Mouse (Mus musculus) heart, embryonic 10.5 days (tissue): Measurements from ENCODE around the gene Rcor1. TPM values are rescaled to one million over a fixed set of nuclear protein-coding genes. Genes with fewer than 3 reads are reported as not detected.

Source experiments
- DNase-seq: peaks from one replicate; pipeline ENCODE4 v3.0.0-alpha.2; 2017; ENCODE audit warnings: low spot score
- H3K27ac ChIP-seq: fragments of 300-500 bp; sonication (generic); 2 replicates; pipeline ENCODE4 v1.5.1; 2016; ENCODE audit warnings: mild to moderate bottlenecking
- H3K27me3 ChIP-seq: fragments of 300-500 bp; sonication (generic); 2 replicates; pipeline ENCODE4 v1.6.1; 2016; ENCODE audit warnings: mild to moderate bottlenecking; ENCODE audit not compliant: poor library complexity, insufficient read depth, severe bottlenecking
- H3K36me3 ChIP-seq: fragments of 300-500 bp; sonication (generic); 2 replicates; pipeline ENCODE4 v1.6.1; 2016; ENCODE audit warnings: mild to moderate bottlenecking, moderate library complexity
- H3K4me1 ChIP-seq: fragments of 300-500 bp; sonication (generic); 2 replicates; pipeline ENCODE4 v1.6.1; 2016; ENCODE audit warnings: mild to moderate bottlenecking
- H3K4me3 ChIP-seq: fragments of 300-500 bp; sonication (generic); 2 replicates; pipeline ENCODE4 v1.5.1; 2016; ENCODE audit warnings: mild to moderate bottlenecking, moderate library complexity
- H3K9me3 ChIP-seq: fragments of 300-500 bp; sonication (generic); 2 replicates; pipeline ENCODE4 v1.6.1; 2016; ENCODE audit warnings: mild to moderate bottlenecking, moderate library complexity
- WGBS: fragments of 180-500 bp; shearing (Covaris S2); methylation state at CpG from one replicate; pipeline ENCODE4 v1.1.7; 2016; 5-methylcytosine and 5-hydroxymethylcytosine counted together
- polyA plus RNA-seq: library from polyadenylated mRNA; unstranded; fragments of >200 nt; fragmentation: Nextera tagmentation; extraction: Ambion mirVana; gene quantifications from 2 replicates; pipeline ENCODE4 v1.2.1, GENCODE M21; 2016

Gene Rcor1
- polyA plus RNA-seq, 1 experiment from 2014 or later, result 9.2 TPM

DNA sequence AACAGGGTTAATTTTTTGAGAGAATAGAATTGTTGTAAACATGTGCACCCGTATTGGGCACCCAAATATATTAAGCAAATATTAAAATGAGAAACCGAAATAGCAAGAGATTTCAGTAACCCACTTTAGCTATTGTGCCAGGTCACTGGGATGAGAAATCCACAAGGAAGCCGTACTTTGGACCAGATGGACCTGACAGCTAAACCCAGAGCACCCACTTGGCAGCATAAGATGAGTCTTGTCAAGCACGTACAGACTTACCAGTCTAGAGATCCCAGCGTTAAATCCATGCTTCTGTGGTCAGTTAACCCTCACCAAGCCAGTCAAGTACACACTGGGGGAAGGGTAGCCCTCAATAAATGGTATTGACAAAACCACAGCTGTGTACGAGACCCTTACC, 86.5 kb downstream of the Rcor1 start:
- Histone ChIP-seq H3K27ac (no peak overlapping the region), H3K36me3 (peaks cover 9% of the 10 kb centered on the region; the same call in 1 of the 2 replicates), H3K4me1 (0 out of 2 replicates have a peak, but pooled peaks cover 2% of the 10 kb centered on the region), H3K27me3 (no peaks in the 10 kb centered on the region), H3K4me3 (no peak overlapping the region), H3K9me3 (0 out of 2 replicates have a peak, but pooled peaks cover 2% of the 10 kb centered on the region)
- DNase-seq, result no peak
- 77% methylated on average over 6 of the region's 6 CpGs for WGBS

DNA sequence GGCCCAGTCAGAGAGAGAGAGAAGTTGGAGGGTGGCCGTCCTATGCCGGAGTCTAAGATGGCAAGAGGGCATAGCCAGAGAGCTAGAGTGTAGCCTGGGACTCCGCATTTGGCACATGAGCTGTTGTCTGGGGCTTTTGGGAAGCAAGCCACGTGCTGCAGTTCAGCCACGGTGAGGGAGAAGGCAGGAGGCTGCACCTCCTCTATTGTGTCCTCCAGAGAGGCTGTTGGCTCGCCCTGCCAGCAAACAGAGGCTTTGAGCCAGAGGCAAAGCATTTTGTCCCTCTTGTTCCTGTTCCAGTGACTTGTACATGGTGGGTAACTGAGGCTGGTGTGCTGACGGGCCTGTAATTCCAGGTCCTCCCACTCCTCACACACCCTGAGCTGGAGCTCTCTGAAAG, 95.0 kb downstream of the Rcor1 start:
- H3K4me1 ChIP-seq, result peaks cover 18% of the 10 kb centered on the region
- no peaks in the 10 kb centered on the region for H3K27me3 ChIP-seq
- H3K36me3 ChIP-seq, result no peaks in the 10 kb centered on the region
- H3K4me3 ChIP-seq, result no peak overlapping the region
- WGBS, result 88% methylated on average over 7 of the region's 7 CpGs
- peak overlapping the region; percentile 44 for H3K27ac ChIP-seq
- DNase-seq, result no peak
- H3K9me3 ChIP-seq, result no peaks in the 10 kb centered on the region

DNA sequence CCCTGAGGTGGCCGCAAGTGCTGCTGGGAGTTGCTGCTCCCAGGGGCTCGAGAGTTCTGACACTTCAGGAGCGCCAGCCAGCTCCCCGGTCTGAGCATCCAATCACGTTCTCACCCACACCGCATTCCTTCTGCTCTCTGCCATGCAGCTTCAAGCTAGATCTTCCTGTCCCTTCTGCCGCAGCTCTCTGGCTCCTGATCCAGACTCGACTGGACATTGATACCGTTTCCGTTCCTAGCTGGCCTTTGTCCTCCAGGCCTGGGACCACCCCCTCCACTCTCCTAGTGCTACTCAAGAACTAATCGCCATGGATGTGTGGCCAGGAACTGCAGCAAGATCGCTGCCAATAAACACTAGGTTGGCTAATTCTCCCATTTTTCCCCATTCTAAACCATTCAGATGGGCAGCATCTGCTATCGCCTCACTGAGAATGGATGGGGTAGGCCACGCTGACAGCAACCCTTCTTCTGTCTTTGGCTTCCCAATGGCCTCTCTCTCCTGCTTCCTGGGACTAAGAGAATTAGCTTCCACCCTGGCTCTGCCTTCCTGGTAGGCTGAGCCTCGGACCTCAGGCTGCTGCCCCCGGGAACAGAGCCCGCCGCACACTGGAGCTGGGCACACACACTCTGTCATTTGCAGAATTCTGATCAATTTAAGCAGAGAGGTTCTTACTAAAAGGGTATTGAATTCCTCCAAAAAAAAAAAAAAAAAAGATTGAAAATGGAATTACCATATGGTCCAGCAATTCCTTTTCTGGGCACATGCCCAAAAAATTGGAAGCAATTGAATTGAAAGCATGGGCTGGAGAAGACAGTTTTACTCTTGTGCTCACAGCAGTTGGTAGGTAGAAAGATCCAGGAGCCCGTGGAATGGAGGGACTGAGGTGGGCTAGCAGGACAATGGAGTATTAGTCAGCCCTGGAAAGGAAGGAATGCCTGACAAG, 95.9 kb downstream of the Rcor1 start:
- 56% methylated on average over 19 of the region's 19 CpGs for WGBS
- Histone ChIP-seq H3K4me1 (peaks cover 16% of the 10 kb centered on the region), H3K4me3 (no peak overlapping the region), H3K27ac (peak overlapping the region; percentile 44), H3K9me3 (no peaks in the 10 kb centered on the region), H3K27me3 (no peaks in the 10 kb centered on the region), H3K36me3 (no peaks in the 10 kb centered on the region)
- no peak for DNase-seq

DNA sequence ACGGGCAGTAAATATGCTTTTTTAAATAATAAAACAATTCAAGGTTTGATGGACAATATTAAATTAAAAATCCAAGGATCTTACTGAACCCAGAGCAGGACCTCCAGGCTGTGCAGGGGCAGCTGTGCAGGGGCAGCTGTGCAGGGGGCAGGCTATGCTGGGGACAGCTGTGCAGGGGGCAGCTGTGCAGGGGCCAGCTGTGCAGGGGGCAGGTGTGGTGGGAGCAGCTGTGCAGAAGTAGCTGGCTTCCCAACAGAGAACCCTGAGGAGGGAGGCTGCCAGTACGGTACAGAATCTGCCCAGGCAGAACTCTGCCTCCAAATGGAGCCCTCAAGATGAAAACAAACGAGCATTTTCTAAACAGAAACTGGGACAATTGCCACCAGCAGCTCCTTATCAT, 96.8 kb downstream of the Rcor1 start:
- 75% methylated on average over 3 of the region's 3 CpGs for WGBS
- peaks cover 16% of the 10 kb centered on the region for H3K4me1 ChIP-seq
- DNase-seq, result no peak

DNA sequence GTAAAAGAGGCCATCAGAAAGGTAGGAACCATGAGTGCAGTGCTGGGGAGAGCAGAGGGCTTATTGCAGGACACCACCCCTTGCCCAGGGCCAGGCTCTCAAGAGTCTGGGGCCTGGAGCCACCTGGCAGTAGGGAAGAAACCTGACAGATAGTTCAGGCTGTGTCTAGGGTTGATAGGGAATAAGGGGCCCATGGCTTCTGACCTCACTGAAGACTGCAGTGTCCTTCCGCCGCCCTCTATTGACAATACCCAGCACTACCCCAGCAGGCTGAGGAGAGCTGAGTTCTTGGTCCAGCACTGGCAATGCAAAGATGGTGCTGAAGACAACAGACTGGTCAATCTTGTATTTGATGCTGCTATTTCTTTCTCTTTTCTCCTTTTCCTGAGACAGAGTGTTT, 97.9 kb downstream of the Rcor1 start:
- H3K27me3 ChIP-seq, result no peaks in the 10 kb centered on the region
- WGBS, result 52% methylated on average over 2 of the region's 2 CpGs

More for the DNA sequence above, 96.8 kb downstream of the Rcor1 start:
- no peaks in the 10 kb centered on the region for H3K36me3 ChIP-seq
- no peak overlapping the region for H3K27ac ChIP-seq
- H3K27me3 ChIP-seq, result no peaks in the 10 kb centered on the region
- no peaks in the 10 kb centered on the region for H3K9me3 ChIP-seq
- no peak overlapping the region for H3K4me3 ChIP-seq

DNA sequence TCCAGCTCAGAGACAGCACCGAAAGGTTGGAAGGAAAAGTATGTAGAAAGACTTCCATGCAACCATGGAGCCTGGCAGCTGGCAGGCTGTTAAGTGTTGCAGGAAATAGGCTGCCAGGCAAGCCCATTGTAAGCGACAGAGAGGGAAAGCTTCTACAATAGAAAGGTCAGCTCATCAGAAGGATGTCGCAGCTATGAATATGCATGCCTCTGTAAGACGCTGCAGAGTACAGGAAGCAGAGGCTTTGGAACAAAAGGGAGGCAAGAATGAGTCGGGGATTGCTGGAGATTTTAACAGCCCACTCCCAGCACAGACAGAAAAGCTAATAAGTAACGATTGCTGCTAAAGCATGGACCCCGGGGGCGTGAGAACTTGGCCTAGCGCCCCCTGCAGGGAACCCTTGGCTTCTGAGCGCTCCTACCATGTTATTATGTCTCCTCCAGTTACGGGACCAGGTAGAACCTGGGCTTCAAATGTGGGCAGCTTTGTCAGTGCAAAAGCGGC, 103.9 kb downstream of the Rcor1 start:
- Histone ChIP-seq H3K4me1 (peaks cover 35% of the 10 kb centered on the region), H3K4me3 (peak overlapping the region; percentile 18; the same call in 1 of the 2 replicates), H3K36me3 (no peaks in the 10 kb centered on the region), H3K27me3 (no peaks in the 10 kb centered on the region), H3K27ac (peak overlapping the region; percentile 81), H3K9me3 (no peaks in the 10 kb centered on the region)
- DNase-seq, result no peak
- WGBS, result 22% methylated on average over 12 of the region's 12 CpGs

More for the DNA sequence above, 97.9 kb downstream of the Rcor1 start:
- no peaks in the 10 kb centered on the region for H3K9me3 ChIP-seq
- H3K4me1 ChIP-seq, result peaks cover 16% of the 10 kb centered on the region
- no peak overlapping the region for H3K4me3 ChIP-seq
- H3K36me3 ChIP-seq, result no peaks in the 10 kb centered on the region
- DNase-seq, result no peak
- no peak overlapping the region for H3K27ac ChIP-seq

DNA sequence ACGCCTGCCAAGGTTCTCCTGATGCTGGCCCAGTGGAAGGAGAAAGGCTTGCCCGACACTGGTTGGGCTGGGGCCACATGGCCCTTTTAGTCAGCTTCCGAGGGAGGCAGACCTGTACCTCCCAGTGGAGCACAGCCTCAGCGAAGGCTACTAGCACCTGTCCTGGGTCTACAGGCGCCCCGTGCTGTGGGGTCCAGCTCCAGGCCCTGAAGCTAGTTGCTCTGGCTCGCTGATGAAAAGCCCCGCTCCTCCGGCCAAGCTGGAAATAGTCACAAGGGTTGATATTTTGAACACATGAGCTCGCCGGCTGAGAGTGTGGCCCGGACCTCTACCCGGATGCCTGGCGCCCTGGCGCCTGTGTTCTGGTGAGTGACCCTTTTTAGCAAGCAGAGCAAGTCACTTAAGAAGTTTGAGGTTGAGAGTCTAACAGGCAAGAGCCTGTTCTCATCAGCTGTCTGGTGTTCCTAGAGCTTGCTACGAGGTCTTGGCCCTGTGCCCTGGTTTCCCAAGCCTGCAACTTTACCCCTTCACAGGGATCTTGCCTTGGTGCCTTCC, 104.4 kb downstream of the Rcor1 start:
- no peak for DNase-seq

DNA sequence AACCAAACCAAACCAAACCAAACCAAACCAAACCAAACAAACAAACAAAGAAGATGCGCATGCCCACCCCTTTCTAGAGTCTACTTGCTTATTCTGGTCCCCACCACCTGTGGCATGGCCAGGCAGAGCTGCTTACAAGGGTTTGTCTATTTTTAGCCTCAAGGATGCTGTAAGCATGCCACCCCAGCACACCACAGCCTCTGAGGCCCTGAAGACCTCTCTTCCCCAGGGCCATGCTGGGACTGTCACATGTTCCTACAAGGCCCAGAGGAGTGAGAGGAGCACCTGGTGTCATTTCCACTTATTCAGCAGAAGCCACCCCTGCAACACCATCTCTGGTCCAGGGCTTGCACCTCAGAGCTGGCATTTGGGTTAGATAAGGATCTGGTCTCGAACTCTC, 105.4 kb downstream of the Rcor1 start:
- H3K27ac ChIP-seq, result peak overlapping the region; percentile 71
- no peaks in the 10 kb centered on the region for H3K36me3 ChIP-seq
- H3K9me3 ChIP-seq, result no peaks in the 10 kb centered on the region
- no peak for DNase-seq
- no peaks in the 10 kb centered on the region for H3K27me3 ChIP-seq
- 93% methylated on average over 2 of the region's 2 CpGs for WGBS
- H3K4me3 ChIP-seq, result no peak overlapping the region
- peaks cover 40% of the 10 kb centered on the region for H3K4me1 ChIP-seq

More for the DNA sequence above, 104.4 kb downstream of the Rcor1 start:
- Histone ChIP-seq H3K36me3 (no peaks in the 10 kb centered on the region), H3K27me3 (no peaks in the 10 kb centered on the region), H3K4me3 (peak overlapping the region; percentile 18; the same call in 1 of the 2 replicates), H3K4me1 (peaks cover 36% of the 10 kb centered on the region), H3K27ac (peak overlapping the region; percentile 81), H3K9me3 (no peaks in the 10 kb centered on the region)
- 50% methylated on average over 16 of the region's 16 CpGs for WGBS

DNA sequence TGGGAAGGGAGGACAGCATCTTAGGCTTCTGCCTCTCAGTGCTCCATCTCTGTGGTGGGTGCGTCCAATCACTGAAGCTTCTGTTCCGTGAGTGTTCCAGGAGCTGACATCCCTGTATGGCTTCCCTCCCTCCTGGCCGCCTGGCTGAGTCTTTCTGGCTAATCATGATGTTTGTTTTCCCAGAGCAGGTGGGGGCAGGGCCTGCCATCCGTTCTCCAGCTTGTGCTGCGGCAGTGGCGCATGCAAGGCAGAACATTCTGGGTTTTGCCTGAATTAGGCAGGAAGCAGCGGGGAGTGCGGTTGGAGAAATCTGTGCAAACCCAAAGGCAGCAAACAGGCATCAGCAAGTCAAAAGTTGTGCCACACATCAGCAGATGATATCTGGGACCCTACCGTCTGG, 106.1 kb downstream of the Rcor1 start:
- Histone ChIP-seq H3K27ac (peak overlapping the region; percentile 71), H3K27me3 (no peaks in the 10 kb centered on the region), H3K9me3 (no peaks in the 10 kb centered on the region), H3K36me3 (no peaks in the 10 kb centered on the region), H3K4me1 (peaks cover 43% of the 10 kb centered on the region), H3K4me3 (no peak overlapping the region)
- no peak for DNase-seq
- WGBS, result 35% methylated on average over 9 of the region's 9 CpGs

DNA sequence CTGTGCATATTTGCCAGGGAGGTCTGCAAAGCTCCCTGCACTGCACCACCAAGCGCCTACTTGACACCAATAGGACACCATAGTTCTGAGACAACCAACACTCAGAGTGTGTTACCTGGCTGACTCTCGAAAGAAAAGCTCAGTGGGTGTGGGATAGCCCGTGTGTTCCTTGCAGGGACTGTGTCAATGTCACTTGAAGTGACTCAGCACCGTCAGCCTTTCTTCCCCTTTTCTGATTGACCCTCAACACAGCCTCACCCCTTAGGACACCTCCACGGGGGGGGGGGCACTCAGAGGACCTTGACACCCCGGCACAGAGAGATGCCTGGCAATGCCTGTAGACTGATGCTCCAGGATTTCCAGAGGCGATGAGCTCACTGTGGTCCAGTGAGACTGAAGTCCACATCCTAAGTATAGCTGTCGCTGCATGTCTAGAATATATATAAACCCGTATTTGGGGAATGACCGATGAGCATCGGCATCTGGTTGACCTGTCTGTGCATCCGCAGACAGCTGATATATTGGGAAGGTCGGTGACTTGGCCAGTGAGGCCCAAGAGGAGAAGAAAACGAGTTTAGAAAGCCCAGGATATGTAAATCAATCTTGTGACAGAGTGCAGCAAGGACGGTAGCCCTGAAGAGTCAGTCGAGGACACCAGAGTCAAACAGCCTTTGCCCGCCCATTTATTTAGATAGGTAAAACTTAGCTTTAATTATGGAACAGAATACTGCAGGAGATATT, 110.5 kb downstream of the Rcor1 start:
- no peak overlapping the region for H3K4me3 ChIP-seq
- no peak for DNase-seq
- H3K4me1 ChIP-seq, result peaks cover 35% of the 10 kb centered on the region
- H3K27me3 ChIP-seq, result no peaks in the 10 kb centered on the region
- H3K27ac ChIP-seq, result no peak overlapping the region
- 63% methylated on average over 17 of the region's 17 CpGs for WGBS
- no peaks in the 10 kb centered on the region for H3K36me3 ChIP-seq
- H3K9me3 ChIP-seq, result no peaks in the 10 kb centered on the region

DNA sequence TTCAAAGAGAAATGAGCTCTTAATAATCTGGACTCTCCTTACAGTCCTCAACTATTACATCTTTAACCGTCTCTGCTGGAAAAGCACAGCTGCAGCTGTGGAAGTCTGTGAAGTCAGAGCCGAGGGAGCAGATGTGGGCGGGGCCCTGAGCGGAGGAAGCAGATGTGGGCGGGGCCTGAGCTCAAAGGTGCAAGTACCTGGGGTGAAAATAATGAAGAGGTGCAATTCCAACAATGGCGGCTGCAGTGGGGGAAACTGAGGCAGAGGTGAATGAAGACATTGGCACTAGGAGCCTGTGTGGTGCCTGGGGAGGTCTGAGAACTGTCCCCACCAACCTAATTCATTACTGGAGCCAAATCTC, 111.1 kb downstream of the Rcor1 start:
- 7% methylated on average over 6 of the region's 6 CpGs for WGBS
- H3K27me3 ChIP-seq, result no peaks in the 10 kb centered on the region
- no peak overlapping the region for H3K4me3 ChIP-seq
- no peaks in the 10 kb centered on the region for H3K36me3 ChIP-seq
- H3K4me1 ChIP-seq, result peaks cover 33% of the 10 kb centered on the region
- no peak for DNase-seq
- H3K9me3 ChIP-seq, result no peaks in the 10 kb centered on the region
- no peak overlapping the region for H3K27ac ChIP-seq

DNA sequence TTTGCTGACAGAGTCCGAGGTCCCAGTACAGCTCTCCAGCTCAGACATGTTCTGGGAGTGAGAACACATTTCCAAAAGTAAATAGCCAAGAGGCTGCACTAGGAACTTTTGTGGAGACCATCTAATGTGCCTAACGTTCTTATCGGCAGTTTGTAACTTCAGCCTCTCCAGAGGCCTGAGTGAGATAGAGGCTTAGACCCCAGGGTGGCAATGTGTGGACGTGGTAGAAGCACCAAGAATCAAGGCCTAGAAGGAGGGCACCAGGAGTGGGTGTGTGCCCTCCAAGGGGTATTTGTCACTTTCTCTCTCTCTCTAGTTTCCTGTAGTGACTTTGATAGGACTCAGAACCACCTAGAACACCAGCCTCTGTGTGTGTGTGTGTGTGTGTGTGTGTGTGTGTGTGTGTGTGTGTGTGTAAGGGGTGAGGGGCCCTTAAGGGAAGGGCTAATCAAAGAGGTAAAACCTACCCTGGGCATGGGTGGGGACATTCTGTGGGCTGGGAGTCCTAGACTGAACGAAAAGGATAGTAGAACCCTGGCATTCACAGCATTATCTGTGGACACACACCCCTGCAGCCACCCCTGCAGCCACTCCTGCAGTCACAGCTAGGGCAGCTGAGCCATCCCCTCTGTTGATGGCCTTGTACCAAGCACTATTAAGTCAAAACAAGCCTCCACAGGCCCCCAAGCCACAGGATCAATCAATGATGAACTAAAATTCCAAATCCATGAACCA, 112.4 kb downstream of the Rcor1 start:
- Histone ChIP-seq H3K9me3 (no peaks in the 10 kb centered on the region), H3K4me3 (no peak overlapping the region), H3K4me1 (peaks cover 22% of the 10 kb centered on the region), H3K27ac (no peak overlapping the region), H3K27me3 (no peaks in the 10 kb centered on the region), H3K36me3 (no peaks in the 10 kb centered on the region)
- WGBS, result 81% methylated on average over 5 of the region's 5 CpGs
- DNase-seq, result no peak
